Mouse (Mus musculus): ENCODE measurements around the gene Med15. TPM values are rescaled to one million over a fixed set of nuclear protein-coding genes. Genes with fewer than 3 reads are reported as not detected.

The Med15 gene
- polyA plus RNA-seq, 2 experiments from 2014 or later = 67.1 to 128 TPM

GRCm38 (mm10) chr16:17732021-17732420 lies 670 bp downstream of the Med15 start:
- no peak for ATAC-seq

DNA sequence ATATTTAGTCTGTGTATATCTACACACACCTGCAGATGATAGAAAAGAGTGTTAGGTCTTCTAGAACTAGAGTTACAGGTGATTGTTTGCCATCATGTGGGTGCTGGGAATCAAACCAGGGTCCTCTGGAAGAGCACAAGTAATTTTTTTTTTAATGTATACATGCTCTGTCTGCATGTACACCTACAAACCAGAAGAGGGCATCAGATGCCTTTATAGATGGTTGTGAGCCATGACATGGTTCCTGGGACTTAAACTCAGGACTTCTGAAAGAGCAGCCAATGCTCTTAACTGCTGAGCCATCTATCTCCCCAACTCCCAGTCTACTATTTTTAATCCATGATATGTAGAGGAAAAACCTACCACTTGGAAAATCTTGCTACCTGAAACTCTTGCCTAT lies 2.7 kb downstream of the Med15 start:
- no peak for ATAC-seq

GRCm38 (mm10) chr16:17727179-17727861 lies 5.4 kb downstream of the Med15 start:
- ATAC-seq = peak; percentile 89

- no peak for ATAC-seq
Observed at GRCm38 (mm10) chr16:17724448-17724847, 8.2 kb downstream of the Med15 start.

- ATAC-seq = no peak
Observed at GRCm38 (mm10) chr16:17723325-17723626, 9.4 kb downstream of the Med15 start.

GRCm38 (mm10) chr16:17722461-17723324 lies 10.0 kb downstream of the Med15 start:
- peak; percentile 75 for ATAC-seq

- ATAC-seq = no peak
Observed at GRCm38 (mm10) chr16:17721822-17722460, 10.8 kb downstream of the Med15 start.

DNA sequence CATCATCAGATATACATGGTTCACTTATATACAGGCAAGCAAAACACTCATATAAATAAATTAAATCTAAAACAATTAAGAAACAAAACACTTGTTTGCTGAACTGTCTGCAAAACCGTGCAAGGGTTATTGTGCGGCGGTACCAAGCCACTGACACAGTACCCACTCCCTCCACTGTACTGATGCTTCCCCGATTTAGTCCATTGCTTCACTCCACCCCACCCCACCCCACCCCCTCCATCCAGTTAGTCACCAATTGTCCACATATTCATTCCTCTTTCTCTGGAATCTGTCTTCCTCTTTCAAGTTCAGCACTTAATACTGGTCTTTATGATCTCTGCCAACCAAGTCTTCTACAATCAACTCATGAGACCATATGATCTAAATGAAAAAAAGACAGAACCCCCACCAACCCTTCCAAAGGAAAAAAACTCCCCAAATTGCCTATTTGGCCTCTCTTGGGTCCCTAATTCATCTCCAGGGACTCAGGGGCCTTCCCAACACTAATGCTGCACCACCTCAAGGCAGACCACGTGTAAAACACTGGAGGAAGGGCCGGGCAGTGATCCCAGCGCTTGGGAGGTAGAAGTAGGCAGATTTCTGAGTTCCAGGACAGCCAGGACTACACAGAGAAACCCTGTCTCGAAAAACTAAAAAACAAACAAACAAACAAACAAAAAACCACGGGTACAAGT lies 11.4 kb downstream of the Med15 start:
- no peak for ATAC-seq

DNA sequence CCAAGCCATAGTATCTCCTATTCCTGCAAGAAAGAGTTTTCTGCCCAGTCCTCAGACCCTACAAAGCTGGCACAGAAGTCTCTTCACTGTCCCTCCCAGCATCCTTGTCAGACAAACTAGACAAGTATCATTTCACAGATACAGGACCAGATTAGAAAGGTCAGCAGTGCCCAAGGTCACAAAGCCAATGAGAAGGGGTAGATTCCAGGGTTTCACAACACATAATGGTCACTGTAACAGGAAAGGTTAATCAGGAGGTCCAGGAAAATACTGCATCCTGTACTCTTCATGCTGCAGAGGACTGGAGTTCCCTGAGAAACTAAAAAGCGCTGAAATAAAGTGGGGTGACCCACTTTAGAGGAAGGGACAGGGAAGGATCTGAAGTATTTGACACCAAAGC lies 14.9 kb downstream of the Med15 start:
- ATAC-seq = no peak

- no peak for ATAC-seq
Observed at GRCm38 (mm10) chr16:17707541-17707940, 25.1 kb downstream of the Med15 start.

GRCm38 (mm10) chr16:17701043-17701405 lies 31.7 kb downstream of the Med15 start:
- no peak for ATAC-seq

DNA sequence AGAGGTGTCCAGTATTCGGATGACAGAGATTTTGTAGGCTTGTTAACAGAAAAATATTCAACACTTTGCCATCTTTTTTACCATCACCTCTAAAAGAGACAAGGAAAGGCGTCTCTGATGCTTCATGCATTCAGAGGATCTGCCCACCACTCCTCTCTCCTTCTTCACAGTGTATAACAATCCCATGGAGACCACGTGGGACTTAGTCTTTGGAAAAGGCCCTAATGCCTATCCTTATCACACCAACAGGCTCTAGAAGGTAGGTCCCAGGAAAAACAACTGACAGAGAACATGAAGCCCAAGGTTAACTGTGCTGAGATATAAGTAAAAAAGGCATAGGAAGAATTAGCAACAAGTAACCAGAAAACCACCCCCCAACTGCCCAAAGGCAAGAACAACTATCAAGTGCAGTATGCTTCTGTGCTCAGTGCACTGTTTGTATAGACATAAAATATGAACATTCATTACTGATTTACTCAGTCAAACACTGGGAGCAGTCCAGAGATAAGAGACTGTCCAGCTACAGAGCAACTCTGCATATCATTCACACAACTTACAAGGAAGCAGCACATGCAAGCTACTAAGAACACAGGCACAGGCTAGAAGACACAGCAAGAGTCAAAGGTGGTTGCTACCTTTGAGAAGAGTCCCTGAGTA lies 32.2 kb downstream of the Med15 start:
- ATAC-seq = no peak

DNA sequence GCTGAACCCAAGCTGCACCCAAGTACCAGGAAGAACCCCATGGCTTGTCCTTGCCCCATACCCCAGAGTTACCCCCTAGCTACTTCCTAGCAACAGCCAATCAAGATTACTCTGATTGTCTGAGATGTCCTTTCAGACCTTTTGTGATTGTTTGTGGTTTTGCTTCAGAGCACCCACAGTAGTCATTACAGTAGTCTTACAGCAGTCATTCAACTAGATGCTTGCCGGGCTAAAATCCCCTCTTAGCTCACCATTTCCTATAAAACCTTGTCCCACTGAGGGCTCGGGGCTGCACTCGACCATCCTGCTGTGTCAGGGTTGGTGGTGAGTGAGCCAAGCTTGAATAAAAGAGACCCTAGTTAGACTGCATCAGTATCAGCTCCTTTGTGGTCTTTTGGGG lies 37.8 kb downstream of the Med15 start:
- ATAC-seq = peak; percentile 87

DNA sequence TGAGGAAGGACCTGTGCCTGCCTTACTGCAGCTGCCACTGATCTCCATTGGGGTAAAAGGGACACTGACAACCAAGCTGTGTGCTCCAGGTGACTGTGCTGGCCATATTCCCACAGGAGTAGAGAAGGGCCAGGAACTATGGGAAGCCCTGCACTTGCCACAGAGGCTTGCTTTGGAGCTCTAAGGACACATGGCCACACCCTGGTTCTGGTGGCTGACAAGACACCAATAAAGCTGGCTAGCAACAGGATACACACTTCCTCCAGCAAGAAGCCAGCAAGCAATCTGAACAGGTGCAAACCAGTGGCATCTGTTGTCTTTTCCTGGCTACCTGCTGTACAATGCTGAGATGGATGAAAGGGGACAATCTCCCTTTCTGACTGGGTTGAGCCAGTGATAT lies 62.8 kb downstream of the Med15 start:
- ATAC-seq = no peak

DNA sequence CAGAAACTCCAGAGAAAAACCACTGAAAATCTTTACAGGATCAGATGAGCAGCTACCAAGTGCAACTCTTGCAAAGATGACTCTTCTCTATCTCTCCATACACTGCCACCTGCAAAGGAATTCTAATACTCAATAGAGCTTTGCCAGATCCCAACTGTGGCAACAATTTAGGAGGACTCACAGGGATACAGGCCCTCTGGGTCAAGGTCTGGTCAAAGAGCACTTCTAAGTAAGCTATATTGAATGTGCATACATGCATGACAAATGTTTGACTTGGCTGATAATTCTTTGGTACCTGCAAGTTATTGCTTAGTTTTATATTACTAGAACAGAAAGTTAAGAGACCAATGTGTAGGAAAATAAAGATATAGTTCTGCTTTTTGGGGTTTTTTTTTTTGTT lies 67.1 kb downstream of the Med15 start:
- ATAC-seq = no peak

- ATAC-seq = no peak
Observed at GRCm38 (mm10) chr16:17656212-17656871, 76.3 kb downstream of the Med15 start.

DNA sequence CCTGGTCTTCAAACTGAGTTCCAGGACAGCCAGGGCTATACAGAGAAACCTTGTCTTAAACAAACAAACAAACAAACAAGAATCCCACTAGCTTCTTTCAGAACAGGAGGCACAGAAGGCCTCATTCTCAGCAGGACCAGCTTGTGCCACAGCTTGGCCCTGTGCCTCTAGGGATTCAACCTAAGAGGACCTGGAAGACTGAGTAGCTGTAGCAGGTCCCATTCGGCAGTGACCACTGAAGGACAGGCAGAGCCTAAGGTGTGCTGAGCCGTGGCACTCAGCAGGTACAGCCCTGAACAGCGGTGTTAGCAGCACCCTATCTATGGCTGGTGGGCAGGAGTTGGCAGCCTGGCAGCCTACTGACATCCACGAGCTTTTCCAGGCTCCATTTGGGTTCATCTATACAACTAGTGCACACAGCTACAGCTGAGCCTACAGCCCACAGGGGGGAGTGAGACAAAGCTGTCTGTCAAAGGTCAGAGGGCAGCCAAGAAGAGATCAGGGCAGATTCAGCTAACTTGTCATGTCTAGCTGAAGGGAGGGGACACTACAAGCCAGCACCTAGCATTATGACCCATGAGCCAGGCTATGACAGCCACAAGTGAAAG lies 78.4 kb downstream of the Med15 start:
- no peak for ATAC-seq

GRCm38 (mm10) chr16:17653601-17654000 lies 79.1 kb downstream of the Med15 start:
- ATAC-seq = no peak

DNA sequence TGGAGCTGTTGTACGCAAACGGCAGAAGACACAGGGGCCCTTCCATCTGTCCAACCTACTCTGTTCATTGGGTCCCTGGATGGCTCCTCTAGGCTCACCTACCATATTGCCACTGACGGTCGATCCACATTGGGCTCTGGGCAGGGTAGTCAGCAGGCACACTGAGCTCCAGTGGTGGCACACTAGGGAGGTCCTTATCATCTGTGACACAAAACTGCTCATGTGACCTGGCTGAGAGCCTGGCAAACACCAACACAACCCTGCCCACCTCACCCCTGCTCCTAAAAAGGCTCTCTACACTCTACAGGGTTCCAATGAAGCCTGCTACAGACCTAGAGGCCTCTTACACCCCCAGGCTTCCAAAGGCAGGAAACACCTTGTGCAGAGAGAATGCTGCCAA lies 80.1 kb downstream of the Med15 start:
- no peak for ATAC-seq

DNA sequence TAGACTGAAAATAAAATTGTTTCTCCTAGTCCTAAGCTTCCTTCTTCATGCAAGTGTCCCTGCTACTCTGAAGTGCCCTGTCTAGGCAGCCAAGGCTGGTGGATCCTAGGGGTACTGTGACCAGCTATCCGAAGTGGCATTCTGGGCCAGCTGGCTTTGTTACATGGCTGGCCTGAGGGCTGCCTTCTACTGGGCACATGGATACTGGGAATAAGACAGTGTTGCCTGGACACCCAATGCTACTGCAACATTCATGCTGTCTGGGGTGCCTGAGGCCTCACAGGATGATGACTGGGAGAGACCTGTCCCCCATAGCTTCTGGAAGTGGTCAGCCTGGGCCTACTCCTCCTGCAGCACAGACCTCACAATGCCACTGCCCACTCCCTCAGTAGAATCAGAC lies 82.0 kb downstream of the Med15 start:
- ATAC-seq = no peak

- ATAC-seq = no peak
Observed at GRCm38 (mm10) chr16:17649925-17650605, 82.6 kb downstream of the Med15 start.

All from CD4-positive, CD25-positive, alpha-beta regulatory T cell, adult 4 months (primary cell).